Mouse (Mus musculus) liver, embryonic 13.5 days (tissue): ENCODE data around the gene Mesd. TPM values are rescaled to one million over a fixed set of nuclear protein-coding genes. Genes with fewer than 3 reads are reported as not detected.

Experiments used
- ATAC-seq: fragments of 200-750 bp; cut with Nextera tagmentation; 2 replicates; pipeline ENCODE4 v1.8.0; 2017; ENCODE audit warnings: low read depth, mild to moderate bottlenecking, moderate number of reproducible peaks, moderate library complexity
- DNase-seq: peaks from one replicate; pipeline ENCODE4 v3.0.0; 2022
- H3K27ac ChIP-seq: fragments of 300-500 bp; sonication (generic); 2 replicates; pipeline ENCODE4 v1.5.1; 2015; ENCODE audit warnings: moderate library complexity, mild to moderate bottlenecking, inconsistent platforms
- H3K27me3 ChIP-seq: fragments of 300-500 bp; sonication (generic); 2 replicates; pipeline ENCODE4 v1.6.1; 2015; ENCODE audit warnings: mild to moderate bottlenecking, inconsistent platforms
- H3K36me3 ChIP-seq: fragments of 300-500 bp; sonication (generic); 2 replicates; pipeline ENCODE4 v1.6.1; 2015; ENCODE audit warnings: mild to moderate bottlenecking, inconsistent platforms
- H3K4me1 ChIP-seq: fragments of 300-500 bp; sonication (generic); replicated peaks from 2 replicates; pipeline ENCODE4 v1.6.1; 2015; ENCODE audit warnings: inconsistent platforms
- H3K4me2 ChIP-seq: fragments of 300-500 bp; sonication (generic); 2 replicates; pipeline ENCODE4 v1.6.1; 2015; ENCODE audit warnings: inconsistent platforms, mild to moderate bottlenecking, moderate library complexity
- H3K4me3 ChIP-seq: fragments of 300-500 bp; sonication (generic); replicated peaks from 2 replicates; pipeline ENCODE4 v1.5.1; 2015; ENCODE audit warnings: mild to moderate bottlenecking, inconsistent platforms
- H3K9ac ChIP-seq: fragments of 300-500 bp; sonication (generic); 2 replicates; pipeline ENCODE4 v1.6.1; 2015; ENCODE audit warnings: mild to moderate bottlenecking, inconsistent platforms
- H3K9me3 ChIP-seq: fragments of 300-500 bp; sonication (generic); replicated peaks from 2 replicates; pipeline ENCODE4 v1.6.1; 2016; ENCODE audit warnings: inconsistent platforms
- WGBS: fragments of 180-500 bp; shearing (Covaris S2); methylation state at CpG from one replicate; pipeline ENCODE4 v1.1.7; 2015; ENCODE audit not compliant: insufficient replicate concordance; 5-methylcytosine and 5-hydroxymethylcytosine counted together
- polyA plus RNA-seq: library from polyadenylated mRNA; unstranded; fragments of >200 nt; fragmentation: Nextera tagmentation; extraction: Ambion mirVana; gene quantifications from 2 replicates; pipeline ENCODE4 v1.2.1, GENCODE M21; 2015

The Mesd gene
- polyA plus RNA-seq = 59.6 and 68.8 TPM in 2 replicates

DNA sequence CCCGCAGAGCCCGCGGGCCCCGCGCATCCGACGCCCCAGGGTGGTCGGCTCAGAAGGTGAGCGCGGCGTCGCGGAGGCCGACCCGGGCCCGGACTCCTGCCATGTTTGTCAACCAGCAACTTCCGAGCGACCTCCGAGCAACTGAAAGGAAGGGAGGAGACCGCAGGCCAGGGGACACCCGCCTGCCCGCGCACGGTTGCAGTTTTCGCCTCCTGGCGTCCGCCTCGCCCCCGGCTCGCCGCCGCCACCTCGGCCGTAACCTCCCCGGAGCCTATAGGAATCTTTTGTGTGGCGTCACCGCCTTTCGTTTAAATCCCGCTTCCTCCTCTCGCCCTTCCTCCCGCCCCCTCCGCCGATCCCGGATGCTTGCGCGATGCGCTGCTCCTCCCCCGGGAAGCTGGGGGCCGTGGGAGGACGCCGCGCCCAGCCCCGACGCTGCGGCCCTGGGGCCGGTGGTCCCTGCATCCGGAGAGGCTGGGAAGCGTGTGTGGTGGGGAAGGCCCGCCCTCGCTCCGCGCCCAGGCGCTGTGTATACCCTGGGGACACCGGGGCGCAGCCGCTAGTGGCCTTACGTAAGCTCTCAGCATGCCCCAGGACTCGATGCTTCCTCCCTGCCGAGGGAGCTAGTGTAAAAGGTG is at the start of gene Mesd, which contains the start of gene Tlnrd1:
TSS of gene Mesd (plus strand) at position 446 of the 638 bp plus-strand sequence.
TSS of gene Tlnrd1 (minus strand) at position 285 of the 638 bp plus-strand sequence.
- under 1% methylated on average over 60 of the region's 69 CpGs for WGBS
- peaks cover 34% of the 10 kb centered on the region for H3K36me3 ChIP-seq
- H3K4me1 ChIP-seq = peaks cover 82% of the 10 kb centered on the region
- DNase-seq (peak; percentile 86), ATAC-seq (peak; percentile 63)
- H3K4me2 ChIP-seq = peak within 1 kb of the TSS; percentile 98
- H3K9ac ChIP-seq = peak within 1 kb of the TSS; percentile 99
- peak within 1 kb of the TSS; percentile 98 for H3K4me3 ChIP-seq
- no peaks in the 10 kb centered on the region for H3K9me3 ChIP-seq
- H3K27ac ChIP-seq = peak within 1 kb of the TSS; percentile 98
- H3K27me3 ChIP-seq = no peaks in the 10 kb centered on the region

DNA sequence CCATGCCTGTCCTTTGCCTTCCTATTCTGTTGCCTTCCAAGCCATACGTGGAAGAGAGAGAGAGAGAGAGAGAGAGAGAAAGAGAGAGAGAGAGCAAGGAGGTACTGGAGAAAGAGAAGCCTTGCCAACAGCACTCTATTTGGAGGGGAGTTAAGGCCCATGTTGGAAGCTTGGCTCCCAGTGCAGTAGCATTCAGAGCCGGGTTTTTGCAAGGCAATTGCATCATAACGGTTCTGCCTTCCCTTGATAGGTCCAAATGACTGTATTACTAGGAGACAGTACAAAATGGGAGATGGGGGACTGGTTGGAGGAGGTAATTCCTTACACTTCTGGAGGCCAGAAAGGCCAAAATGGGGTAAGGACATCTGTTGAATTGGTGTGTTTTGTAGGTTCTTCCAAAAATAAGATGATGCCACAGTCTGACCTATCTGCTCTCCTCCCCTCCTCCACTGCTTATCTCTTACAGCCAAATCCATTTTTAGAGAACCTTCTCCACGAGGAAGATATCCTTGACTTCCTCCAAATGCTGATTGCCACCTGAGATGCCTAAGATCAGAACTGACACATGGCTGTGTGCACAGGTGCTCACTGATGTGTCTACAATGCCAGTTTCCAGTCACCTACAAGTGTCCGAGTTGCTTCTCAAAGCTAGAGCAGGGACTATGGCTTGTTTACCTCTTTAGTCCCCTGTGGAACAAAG is 45.6 kb upstream of the Mesd start:
- Histone ChIP-seq H3K9ac (no peak overlapping the region), H3K36me3 (no peaks in the 10 kb centered on the region), H3K9me3 (no peaks in the 10 kb centered on the region), H3K27ac (no peak overlapping the region), H3K4me3 (no peak overlapping the region), H3K4me2 (no peak overlapping the region), H3K4me1 (peaks cover 3% of the 10 kb centered on the region; the same call in 1 of the 2 replicates), H3K27me3 (no peaks in the 10 kb centered on the region)
- DNase-seq = no peak
- ATAC-seq = no peak
- 49% methylated on average over 5 of the region's 5 CpGs for WGBS

DNA sequence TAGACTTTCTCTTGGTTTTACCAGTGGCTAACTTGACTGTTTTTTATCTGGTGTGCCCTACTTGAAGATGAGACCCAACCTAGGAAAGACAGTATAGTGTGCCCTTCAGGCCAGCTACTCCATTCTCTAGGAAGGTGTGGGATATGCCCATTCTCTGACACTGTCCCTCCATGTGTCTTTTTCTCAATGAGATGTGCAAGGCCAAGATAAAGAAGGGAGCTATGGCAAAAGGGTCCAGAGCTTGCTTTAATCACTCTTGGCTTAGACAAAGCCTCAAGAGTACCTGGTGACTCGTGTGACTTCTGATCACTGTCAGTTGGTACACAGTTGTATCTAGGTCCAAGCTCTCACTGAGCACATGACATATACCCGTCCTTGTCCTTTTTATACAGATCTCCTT is 44.2 kb upstream of the Mesd start:
- Histone ChIP-seq H3K4me1 (peaks cover 3% of the 10 kb centered on the region; the same call in 1 of the 2 replicates), H3K27ac (no peak overlapping the region), H3K27me3 (no peaks in the 10 kb centered on the region), H3K9ac (no peak overlapping the region), H3K9me3 (no peaks in the 10 kb centered on the region), H3K36me3 (no peaks in the 10 kb centered on the region), H3K4me3 (no peak overlapping the region), H3K4me2 (no peak overlapping the region)
- 42% methylated on average over 2 of the region's 2 CpGs for WGBS
- no peak for DNase-seq
- ATAC-seq = no peak

DNA sequence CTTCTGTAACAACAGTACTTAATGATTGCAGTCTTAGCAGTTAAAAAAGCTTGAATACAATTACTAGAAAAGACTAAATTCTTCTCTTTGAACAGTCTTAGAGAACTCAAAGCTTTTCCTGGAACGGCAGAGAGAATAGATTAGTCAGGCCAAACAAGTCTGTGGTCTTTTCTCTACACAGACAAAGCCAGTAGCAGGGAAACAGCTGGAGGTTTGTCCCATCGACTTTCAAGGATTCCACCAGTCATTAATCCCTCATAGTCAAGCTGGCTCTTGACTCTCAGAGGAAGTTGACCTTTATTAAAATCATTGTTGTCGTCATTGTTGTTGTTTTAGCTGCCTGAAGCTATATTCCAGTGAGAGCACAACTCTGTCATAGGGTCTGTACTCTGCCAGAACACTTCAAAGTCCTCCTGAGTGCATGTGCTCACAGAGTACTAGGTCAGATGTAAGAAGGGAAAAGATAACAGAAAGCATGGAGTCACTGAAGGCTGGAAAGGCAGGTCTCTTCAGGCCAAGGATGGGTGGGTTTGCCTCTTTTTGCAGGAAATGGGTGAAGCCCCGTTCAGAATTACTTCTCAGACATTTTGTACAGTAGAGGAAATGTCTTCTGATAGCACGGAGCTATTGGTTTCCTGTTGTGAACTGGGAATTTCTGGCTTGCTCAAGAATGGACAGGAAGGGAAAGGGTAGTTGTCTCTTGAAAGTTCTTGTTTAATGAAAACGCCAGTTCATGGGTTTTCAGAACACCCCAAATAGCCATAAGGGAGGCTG is 41.6 kb upstream of the Mesd start:
- no peaks in the 10 kb centered on the region for H3K36me3 ChIP-seq
- H3K27ac ChIP-seq = no peak overlapping the region
- H3K4me1 ChIP-seq = peaks cover 7% of the 10 kb centered on the region
- no peak overlapping the region for H3K4me3 ChIP-seq
- H3K27me3 ChIP-seq = no peaks in the 10 kb centered on the region
- no peak overlapping the region for H3K9ac ChIP-seq
- no peaks in the 10 kb centered on the region for H3K9me3 ChIP-seq
- WGBS = 22% methylated on average over 6 of the region's 6 CpGs
- ATAC-seq = no peak
- no peak for DNase-seq
- no peak overlapping the region for H3K4me2 ChIP-seq

DNA sequence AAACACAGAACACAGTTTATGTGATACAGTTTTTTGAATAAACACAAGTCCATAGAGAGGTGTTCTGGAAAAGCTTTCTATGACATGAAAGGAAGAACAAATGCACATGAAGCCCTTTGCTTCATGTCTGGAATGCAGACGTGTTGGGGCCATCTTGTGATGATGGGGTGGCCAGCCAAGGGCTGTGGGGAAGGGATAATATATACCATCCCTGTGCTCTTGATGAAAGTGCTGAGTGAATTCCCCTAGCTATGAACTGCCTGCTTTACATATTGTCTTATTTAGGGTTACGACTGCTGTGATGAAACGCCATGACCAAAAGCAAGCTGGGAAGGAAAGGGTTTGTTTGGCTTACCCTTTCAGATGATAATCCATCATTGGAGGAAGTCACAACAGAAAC is 39.5 kb upstream of the Mesd start:
- DNase-seq (no peak), ATAC-seq (no peak)
- Histone ChIP-seq H3K9me3 (no peaks in the 10 kb centered on the region), H3K9ac (no peak overlapping the region), H3K4me1 (peaks cover 4% of the 10 kb centered on the region), H3K4me2 (no peak overlapping the region), H3K27me3 (no peaks in the 10 kb centered on the region), H3K4me3 (no peak overlapping the region), H3K36me3 (no peaks in the 10 kb centered on the region), H3K27ac (no peak overlapping the region)
- WGBS = 81% methylated on average over 3 of the region's 3 CpGs

DNA sequence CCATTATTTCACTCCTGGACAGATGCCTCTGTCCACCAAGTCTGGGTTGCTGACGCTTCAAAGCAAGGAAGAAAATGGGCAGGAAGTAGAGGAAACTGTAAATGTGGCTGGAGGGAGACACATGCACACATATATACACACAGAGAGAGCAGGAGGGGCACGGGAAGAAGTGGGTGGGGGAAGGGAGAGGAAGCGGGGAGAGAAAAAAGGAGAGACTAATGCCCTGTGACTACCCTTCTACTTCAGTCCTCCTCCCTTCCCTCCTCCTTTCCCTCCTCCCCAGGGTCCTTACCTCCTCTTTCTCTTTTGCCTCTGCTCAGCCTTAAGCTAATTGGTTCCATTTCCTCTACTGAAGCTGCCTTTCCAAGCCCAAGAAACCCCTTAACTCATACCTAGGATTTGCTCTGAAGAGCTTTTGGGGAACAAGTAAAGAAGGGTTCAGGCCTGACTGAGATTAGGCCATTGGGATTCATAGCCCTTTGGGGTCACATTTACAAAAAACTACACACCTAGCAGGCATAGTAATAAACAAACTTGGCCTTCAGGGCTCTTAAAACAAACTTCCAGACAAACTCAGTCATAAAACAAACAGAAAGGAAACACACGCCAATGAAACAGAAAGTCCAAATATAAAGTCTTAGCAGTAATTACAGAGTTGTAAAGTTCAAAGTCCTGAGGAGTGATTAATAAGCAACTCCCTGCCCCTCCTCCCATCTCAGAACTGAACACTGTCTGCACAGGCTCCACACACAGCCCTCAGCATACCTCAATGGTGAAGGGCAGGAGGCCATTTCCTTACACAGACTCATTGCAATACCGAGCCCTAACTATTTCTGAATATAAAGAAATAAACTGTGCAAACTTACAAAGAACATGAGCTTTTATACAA is 36.8 kb upstream of the Mesd start:
- DNase-seq (no peak), ATAC-seq (no peak)
- WGBS = 41% methylated on average over 5 of the region's 5 CpGs
- no peak overlapping the region for H3K4me2 ChIP-seq
- no peak overlapping the region for H3K9ac ChIP-seq
- no peaks in the 10 kb centered on the region for H3K9me3 ChIP-seq
- no peaks in the 10 kb centered on the region for H3K36me3 ChIP-seq
- H3K27me3 ChIP-seq = no peaks in the 10 kb centered on the region
- 0 out of 2 replicates have a peak overlapping the region, but pooled peaks have one; percentile 19 for H3K27ac ChIP-seq
- H3K4me1 ChIP-seq = peaks cover 11% of the 10 kb centered on the region
- H3K4me3 ChIP-seq = no peak overlapping the region

DNA sequence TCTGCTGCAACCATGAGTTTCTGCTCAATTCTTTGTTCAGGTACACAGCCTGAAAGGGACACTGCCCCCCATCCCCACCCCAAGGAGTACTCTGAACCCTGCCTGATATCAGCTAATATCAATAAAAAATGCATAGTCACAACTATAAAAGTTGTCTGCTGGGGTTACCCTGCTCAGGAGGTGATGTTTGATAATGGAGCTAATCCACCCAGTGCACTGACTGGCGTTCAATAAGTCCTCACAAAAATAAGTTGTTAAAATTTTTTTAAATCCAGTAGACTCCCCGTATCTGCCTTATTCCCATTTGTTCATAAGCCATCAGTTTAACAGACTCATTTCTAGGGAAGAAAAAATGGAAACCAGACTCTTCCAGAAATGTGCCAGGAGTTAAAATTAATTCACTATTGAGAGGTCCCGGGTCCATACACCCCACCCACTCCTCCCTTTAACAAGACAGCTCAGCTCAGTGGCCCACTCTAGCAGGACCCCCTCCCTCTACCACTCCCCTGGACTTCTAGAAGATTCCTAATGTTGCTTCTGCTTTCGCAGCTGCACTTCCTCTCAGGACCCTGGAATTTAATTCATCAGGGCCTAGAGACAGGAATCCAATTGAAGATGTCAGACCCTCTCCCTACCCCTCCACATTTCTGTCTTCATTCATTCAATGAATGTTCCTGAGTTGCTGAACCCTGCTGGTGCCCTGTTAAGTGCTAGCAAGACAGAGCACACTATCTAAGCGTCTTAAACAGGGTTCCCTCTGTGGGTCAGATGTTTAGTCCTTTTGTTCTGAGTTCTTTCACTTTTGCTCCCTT is 32.5 kb upstream of the Mesd start:
- Histone ChIP-seq H3K36me3 (no peaks in the 10 kb centered on the region), H3K27me3 (no peaks in the 10 kb centered on the region), H3K4me1 (peaks cover 13% of the 10 kb centered on the region; the same call in 1 of the 2 replicates), H3K27ac (no peak overlapping the region), H3K9ac (no peak overlapping the region), H3K4me2 (no peak overlapping the region), H3K9me3 (no peaks in the 10 kb centered on the region), H3K4me3 (no peak overlapping the region)
- ATAC-seq = peak; percentile 34; the same call in 1 of the 2 replicates
- DNase-seq = no peak
- WGBS = 53% methylated on average over 5 of the region's 5 CpGs

DNA sequence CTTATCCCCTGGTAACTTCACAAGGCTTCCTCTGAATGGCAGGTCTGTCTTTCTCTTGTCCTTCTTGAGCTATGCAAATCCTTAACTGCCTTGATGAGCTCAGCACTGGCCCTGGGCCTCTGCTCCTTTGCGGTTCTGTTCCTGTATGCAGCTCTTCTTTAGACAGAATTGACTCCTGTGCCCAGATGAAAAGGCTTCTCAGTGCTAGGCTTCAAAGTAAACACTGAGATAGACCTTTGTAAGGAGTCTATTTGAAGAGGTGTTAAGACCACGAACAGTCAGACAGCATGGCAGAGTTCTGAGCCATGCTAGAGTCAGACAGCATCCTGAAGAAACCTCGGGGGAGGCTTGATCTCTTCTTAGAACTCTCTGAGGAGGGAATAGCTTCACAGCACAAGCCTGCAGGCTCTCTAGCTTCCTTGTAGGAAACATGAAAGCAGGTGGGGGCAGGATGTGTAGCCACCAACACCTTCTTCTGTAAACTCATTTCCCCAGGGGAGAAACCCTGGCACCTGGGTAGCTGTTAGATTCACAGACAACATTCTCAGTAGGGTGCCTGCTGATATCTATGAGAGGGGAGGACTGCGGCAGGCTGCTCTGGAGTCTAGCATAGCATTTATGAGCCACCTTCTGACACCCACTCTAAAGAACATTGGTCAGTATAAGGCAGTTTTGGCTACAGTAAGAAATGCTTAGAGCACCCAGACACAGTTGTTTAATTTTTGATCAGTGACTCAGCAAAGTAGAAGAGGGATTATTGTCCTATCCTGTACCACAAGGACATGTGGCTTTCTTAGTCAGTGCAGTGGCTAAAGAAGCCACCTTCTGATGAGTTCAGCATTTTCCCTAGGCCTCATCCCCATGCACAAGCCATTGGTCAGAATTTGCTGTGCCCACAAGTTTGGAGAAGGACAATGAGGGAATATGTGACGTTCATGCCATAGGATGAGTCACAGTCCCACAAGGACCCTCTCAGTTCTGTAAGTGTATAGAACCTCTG is 31.6 kb upstream of the Mesd start:
- no peak for DNase-seq
- no peak overlapping the region for H3K9ac ChIP-seq
- H3K36me3 ChIP-seq = no peaks in the 10 kb centered on the region
- no peak overlapping the region for H3K4me2 ChIP-seq
- WGBS = 44% methylated on average over 5 of the region's 5 CpGs
- H3K4me1 ChIP-seq = peaks cover 10% of the 10 kb centered on the region; the same call in 1 of the 2 replicates
- no peak overlapping the region for H3K4me3 ChIP-seq
- no peak for ATAC-seq
- no peaks in the 10 kb centered on the region for H3K9me3 ChIP-seq
- H3K27ac ChIP-seq = no peak overlapping the region
- H3K27me3 ChIP-seq = no peaks in the 10 kb centered on the region

DNA sequence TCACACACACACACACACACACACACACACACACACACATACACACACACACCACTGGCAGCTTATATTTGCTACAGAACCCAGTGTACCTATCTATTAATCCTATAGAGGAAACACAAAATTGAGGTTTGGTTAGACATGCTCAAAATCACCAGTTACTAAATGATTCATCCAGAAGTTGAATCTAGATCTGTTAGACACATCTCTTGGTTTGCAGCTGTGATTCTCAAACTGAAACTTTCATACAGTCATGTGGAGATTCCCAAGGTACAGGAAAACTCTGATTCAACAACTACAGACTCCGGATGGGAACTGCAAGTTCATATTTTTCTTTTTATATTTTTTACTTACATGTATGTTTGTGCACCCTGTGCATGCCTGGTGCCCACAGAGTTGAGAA is 29.1 kb upstream of the Mesd start:
- H3K4me2 ChIP-seq = no peak overlapping the region
- no peak overlapping the region for H3K27ac ChIP-seq
- H3K27me3 ChIP-seq = no peaks in the 10 kb centered on the region
- peaks cover 10% of the 10 kb centered on the region; the same call in 1 of the 2 replicates for H3K4me1 ChIP-seq
- H3K9me3 ChIP-seq = no peaks in the 10 kb centered on the region
- no peaks in the 10 kb centered on the region for H3K36me3 ChIP-seq
- DNase-seq = no peak
- H3K9ac ChIP-seq = no peak overlapping the region
- H3K4me3 ChIP-seq = no peak overlapping the region
- ATAC-seq = no peak
- 74% methylated on average over 1 of the region's 1 CpGs for WGBS
